Mouse (Mus musculus) E14TG2a.4 (cell line): ENCODE measurements at regions not wholly inside any gene's neighbourhood (a gene's known extent, or its start where the extent isn't known, plus 50 kb on each side); places are given as distances from the start of the nearest gene placed in this dataset.

Source experiments
- H3K27me3 ChIP-seq: 2 replicates; pipeline ENCODE4 v1.6.1; 2014; ENCODE audit warnings: low read length, control low read depth; ENCODE audit not compliant: insufficient read depth
- H3K36me3 ChIP-seq: 2 replicates; pipeline ENCODE4 v1.6.1; 2014; ENCODE audit warnings: low read length, control low read depth; ENCODE audit not compliant: insufficient read depth
- H3K4me1 ChIP-seq: replicated peaks from 2 replicates; pipeline ENCODE4 v1.6.1; 2014; ENCODE audit warnings: low read depth, low read length, control low read depth
- H3K4me3 ChIP-seq: replicated peaks from 2 replicates; pipeline ENCODE4 v1.5.1; 2014; ENCODE audit warnings: mild to moderate bottlenecking, low read length
- H3K9me3 ChIP-seq: 2 replicates; pipeline ENCODE4 v1.6.1; 2014; ENCODE audit warnings: low read length, control low read depth
- CTCF ChIP-seq: conservative IDR thresholded peaks from 2 replicates; pipeline ENCODE4 v1.5.1; 2014; ENCODE audit warnings: low read length
- NANOG ChIP-seq: IDR thresholded peaks from 2 replicates; pipeline ENCODE4 v1.6.1; 2014; ENCODE audit warnings: borderline replicate concordance, low read length, mixed read lengths
- POU5F1 ChIP-seq: IDR thresholded peaks from 2 replicates; pipeline ENCODE4 v1.6.1; 2014; ENCODE audit warnings: low read length, borderline replicate concordance

GRCm38 (mm10) chr13:114587621-114588020 lies 128.9 kb upstream of the Fst start:
- Histone ChIP-seq H3K27me3 (no peaks in the 10 kb centered on the region), H3K36me3 (no peaks in the 10 kb centered on the region), H3K9me3 (no peaks in the 10 kb centered on the region), H3K4me3 (no peak overlapping the region), H3K4me1 (no peaks in the 10 kb centered on the region)
- TF ChIP-seq CTCF: no peak
- no peak for TF ChIP-seq NANOG
- no peak for TF ChIP-seq POU5F1

- Histone ChIP-seq H3K4me1 (no peaks in the 10 kb centered on the region), H3K9me3 (no peaks in the 10 kb centered on the region; the same call in none of the 2 replicates), H3K27me3 (no peaks in the 10 kb centered on the region; the same call in 1 of the 2 replicates), H3K36me3 (no peaks in the 10 kb centered on the region), H3K4me3 (no peak overlapping the region)
- TF ChIP-seq NANOG: no peak
Observed at GRCm38 (mm10) chr13:114603341-114603740, 144.6 kb upstream of the Fst start.

- Histone ChIP-seq H3K27me3 (no peaks in the 10 kb centered on the region; the same call in 1 of the 2 replicates), H3K4me3 (no peak overlapping the region)
- TF ChIP-seq NANOG (no peak), POU5F1 (no peak), CTCF (no peak)
Observed at GRCm38 (mm10) chr13:114604037-114604694, 145.4 kb upstream of the Fst start.

GRCm38 (mm10) chr13:114613909-114614308 lies 155.2 kb upstream of the Fst start:
- Histone ChIP-seq H3K36me3 (no peaks in the 10 kb centered on the region), H3K27me3 (no peaks in the 10 kb centered on the region), H3K4me3 (no peak overlapping the region), H3K4me1 (no peaks in the 10 kb centered on the region), H3K9me3 (peaks cover 34% of the 10 kb centered on the region)
- TF ChIP-seq CTCF (no peak), NANOG (no peak), POU5F1 (no peak)

More at GRCm38 (mm10) chr13:114604037-114604694, 145.4 kb upstream of the Fst start:
- Histone ChIP-seq H3K4me1 (no peaks in the 10 kb centered on the region), H3K36me3 (no peaks in the 10 kb centered on the region), H3K9me3 (no peaks in the 10 kb centered on the region; the same call in 1 of the 2 replicates)

GRCm38 (mm10) chr13:114619416-114619815 lies 160.7 kb upstream of the Fst start:
- Histone ChIP-seq H3K27me3 (no peaks in the 10 kb centered on the region), H3K9me3 (peaks cover 60% of the 10 kb centered on the region), H3K4me3 (no peak overlapping the region), H3K36me3 (no peaks in the 10 kb centered on the region), H3K4me1 (no peaks in the 10 kb centered on the region)
- TF ChIP-seq CTCF (no peak), POU5F1 (no peak), NANOG (no peak)

- TF ChIP-seq CTCF: no peak
- no peaks in the 10 kb centered on the region for H3K27me3 ChIP-seq
- no peaks in the 10 kb centered on the region for H3K36me3 ChIP-seq
- no peak overlapping the region for H3K4me3 ChIP-seq
- H3K4me1 ChIP-seq: no peaks in the 10 kb centered on the region
- no peaks in the 10 kb centered on the region for H3K9me3 ChIP-seq
Observed at GRCm38 (mm10) chr13:114636731-114637130, 178.0 kb upstream of the Fst start.

- no peak for TF ChIP-seq NANOG
- no peak for TF ChIP-seq CTCF
- TF ChIP-seq POU5F1: no peak
- H3K4me1 ChIP-seq: no peaks in the 10 kb centered on the region
- no peaks in the 10 kb centered on the region for H3K36me3 ChIP-seq
- no peaks in the 10 kb centered on the region for H3K27me3 ChIP-seq
- no peaks in the 10 kb centered on the region for H3K9me3 ChIP-seq
- no peak overlapping the region for H3K4me3 ChIP-seq
Observed at GRCm38 (mm10) chr13:114639531-114639930, 178.5 kb upstream of the Mocs2 start.

- Histone ChIP-seq H3K9me3 (no peaks in the 10 kb centered on the region), H3K27me3 (no peaks in the 10 kb centered on the region), H3K4me1 (no peaks in the 10 kb centered on the region), H3K4me3 (no peak overlapping the region), H3K36me3 (no peaks in the 10 kb centered on the region)
- TF ChIP-seq CTCF: no peak
- TF ChIP-seq NANOG: no peak
- no peak for TF ChIP-seq POU5F1
Observed at GRCm38 (mm10) chr13:114641688-114642390, 176.2 kb upstream of the Mocs2 start.
